Mouse (Mus musculus) embryo, embryonic 10 days (tissue): ENCODE measurements around the gene Dnttip1.
"Not testable (repeated sequence)": the region's sequence is repeated elsewhere in the genome, so short reads cannot be mapped to it uniquely, and the experiment has no call there.

ENCODE experiments used
- DNase-seq: peaks from one replicate; pipeline ENCODE4 v3.0.0-alpha.2; 2015; ENCODE audit warnings: low spot score

The Dnttip1 gene

DNA sequence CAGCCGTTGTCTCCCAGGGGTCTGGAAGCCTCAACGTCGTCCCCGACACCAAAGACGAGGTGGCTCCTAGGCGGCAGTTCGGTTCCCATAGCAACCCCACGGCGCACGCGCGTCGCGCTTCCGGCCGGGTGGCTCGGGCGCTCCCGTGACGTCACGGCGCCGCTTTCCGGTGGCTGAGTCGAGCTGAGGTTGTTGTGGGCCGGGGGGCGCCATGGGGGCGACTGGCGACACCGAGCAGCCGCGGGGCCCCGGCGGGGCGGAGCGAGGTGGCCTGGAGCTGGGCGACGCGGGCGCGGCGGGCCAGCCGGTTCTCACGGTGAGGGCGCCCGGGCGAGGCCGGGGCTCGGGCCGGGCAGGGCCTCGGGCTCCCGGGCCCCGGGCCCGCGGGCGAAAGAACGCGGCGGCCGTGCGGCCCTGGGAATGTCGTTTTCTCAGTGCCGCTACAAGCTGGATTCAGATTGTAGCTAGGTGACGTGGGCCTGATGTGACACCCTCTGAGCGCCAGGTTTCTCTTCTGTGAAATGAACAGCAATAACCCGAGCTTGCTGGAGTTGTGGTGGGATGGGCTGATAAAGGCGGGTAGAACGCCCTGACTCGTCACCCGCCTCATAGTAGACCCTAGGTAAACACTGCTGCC is at the start of gene Dnttip1, which contains the start of gene Wfdc3:
TSS of gene Dnttip1 (plus strand) at position 141 of the 637 bp plus-strand sequence.
TSS of gene Wfdc3 (minus strand) at position 89 of the 637 bp plus-strand sequence.
- DNase-seq, result peak; percentile 96

DNA sequence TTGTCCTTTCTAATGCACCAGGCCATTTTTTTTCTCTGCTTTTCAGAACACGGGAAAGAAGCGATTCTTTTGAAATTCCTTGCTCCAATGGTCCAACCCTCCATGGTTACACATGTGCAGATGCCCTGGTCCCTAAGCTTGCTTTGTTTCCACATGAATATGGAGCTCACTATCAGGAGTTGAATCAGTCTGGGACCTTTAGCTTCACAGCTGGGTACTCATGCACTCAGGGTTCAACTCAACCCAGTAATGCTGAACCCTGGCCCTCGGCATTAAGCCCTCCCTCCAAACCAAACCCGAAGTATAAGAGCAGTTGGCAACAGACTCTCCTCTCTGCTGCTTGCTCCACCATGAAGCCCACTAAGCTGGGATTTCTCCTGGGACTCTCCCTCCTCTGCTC is 47.6 kb upstream of the Dnttip1 start, which contains the start of gene Spint4:
TSS of gene Spint4 (plus strand) at position 301 of the 400 bp plus-strand sequence.
- no peak for DNase-seq

DNA sequence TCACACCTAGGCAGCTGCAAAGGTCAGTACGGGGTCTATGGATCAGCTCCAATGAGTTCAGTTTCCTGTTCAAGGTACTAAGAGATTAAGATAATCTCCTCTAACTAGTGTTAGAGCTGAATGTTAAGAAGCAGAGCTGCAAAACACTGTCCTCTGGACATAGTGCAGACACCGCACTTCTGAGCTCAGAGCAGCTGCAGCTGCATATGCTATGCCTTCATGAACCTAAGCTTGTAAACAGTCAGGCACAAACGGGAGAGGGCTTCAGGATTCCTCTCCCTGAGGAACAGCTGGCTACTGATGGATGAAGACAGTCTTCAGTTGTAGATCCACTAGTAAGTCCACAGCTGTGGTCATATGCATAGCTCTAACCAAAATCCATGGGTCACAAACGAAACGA is 44.8 kb upstream of the Dnttip1 start:
- no peak for DNase-seq

DNA sequence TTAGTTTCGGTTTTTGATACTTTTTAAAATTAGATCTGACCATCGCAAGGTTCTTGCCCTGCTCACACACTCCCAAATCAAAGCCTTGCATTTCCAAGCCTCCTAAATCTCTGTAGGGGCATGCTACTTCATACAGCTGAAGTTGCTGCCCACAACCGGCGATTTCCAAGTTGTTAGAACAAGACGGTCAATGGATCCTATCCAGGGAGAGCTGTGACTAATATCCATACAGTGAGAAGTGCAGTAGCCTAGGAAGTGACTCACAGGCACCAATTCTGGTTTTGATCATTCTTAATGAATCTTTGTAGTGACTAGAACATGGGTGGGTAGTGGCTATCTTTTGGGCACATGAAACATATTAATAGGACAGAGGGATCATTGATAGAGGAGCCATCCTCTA is 44.0 kb upstream of the Dnttip1 start:
- no peak for DNase-seq

DNA sequence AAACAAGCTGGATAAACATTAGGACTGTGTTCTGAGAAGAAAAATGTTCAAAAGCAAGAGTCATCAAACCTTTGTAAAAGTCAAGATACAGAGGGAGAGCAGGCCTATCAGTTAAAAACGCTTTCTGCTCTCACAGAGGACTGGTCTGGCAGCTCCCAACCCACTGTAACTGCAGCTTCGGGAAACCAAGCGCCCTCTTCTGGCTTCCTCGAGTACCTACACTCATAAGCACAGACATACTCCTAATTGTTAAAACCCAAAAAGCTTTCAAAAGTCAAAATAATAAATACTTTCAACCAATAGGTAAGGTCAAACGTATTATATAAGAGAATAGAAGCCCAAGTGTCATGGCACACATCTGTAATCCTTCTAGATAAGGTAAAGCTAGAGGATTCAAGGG is 41.5 kb upstream of the Dnttip1 start:
- DNase-seq, result no peak

DNA sequence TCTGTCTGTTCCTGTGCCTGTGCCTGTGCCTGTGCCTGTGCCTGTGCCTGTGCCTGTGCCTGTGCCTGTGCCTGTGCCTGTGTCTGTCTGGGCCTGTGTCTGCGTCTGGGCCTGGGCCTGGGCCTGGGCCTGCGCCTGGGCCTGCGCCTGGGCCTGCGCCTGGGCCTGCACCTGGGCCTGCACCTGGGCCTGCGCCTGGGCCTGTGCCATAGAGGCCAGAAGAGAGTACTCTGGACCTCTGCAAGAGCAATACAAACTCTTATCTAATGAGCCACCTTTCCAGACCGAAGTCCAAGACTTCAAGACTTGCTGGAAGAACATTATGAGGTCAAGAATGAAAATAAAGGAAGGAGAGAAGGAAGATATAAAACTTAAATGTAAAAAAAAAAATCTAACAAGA is 40.5 kb upstream of the Dnttip1 start:
- no peak for DNase-seq

DNA sequence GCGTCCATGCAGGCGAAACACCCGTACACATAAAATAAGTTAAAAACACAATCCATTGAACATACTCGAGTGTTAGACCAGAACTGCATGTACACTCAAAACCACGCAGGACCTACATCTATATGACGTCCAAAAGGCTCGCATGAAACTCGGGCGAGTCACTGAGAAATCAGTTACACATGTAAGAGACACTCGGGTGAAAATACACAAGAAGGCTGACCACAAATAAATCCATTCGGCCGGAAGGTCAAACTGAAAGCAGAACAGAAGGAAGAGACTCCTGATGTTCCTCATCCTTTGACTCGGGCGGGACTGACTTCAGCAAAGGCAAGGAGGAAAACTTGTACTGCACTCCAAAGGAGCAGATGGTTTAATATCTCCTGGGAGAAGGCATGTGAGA is 39.8 kb upstream of the Dnttip1 start:
- DNase-seq, result no peak

DNA sequence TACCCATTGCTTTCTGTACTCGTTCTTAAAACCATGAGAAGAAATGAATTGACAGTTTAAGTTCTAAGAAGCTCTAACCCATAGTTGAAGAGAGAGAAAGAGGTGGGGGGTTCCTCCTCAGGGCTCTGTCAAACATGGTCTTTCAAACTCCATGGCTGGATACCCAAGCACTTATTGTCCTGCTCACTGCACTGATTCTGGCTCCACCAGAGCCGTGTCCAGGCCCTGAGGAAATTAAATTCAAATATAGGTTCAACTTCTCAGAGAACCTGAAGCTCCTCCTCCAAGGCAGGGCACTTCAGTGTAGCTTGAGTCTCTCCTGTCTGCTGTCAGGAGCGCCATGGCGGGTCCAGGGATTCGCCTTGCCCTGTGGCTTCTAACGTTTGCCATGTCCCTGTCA is 30.8 kb upstream of the Dnttip1 start, which contains the start of gene Spint5:
TSS of gene Spint5 (plus strand) at position 301 of the 400 bp plus-strand sequence.
- DNase-seq, result no peak

DNA sequence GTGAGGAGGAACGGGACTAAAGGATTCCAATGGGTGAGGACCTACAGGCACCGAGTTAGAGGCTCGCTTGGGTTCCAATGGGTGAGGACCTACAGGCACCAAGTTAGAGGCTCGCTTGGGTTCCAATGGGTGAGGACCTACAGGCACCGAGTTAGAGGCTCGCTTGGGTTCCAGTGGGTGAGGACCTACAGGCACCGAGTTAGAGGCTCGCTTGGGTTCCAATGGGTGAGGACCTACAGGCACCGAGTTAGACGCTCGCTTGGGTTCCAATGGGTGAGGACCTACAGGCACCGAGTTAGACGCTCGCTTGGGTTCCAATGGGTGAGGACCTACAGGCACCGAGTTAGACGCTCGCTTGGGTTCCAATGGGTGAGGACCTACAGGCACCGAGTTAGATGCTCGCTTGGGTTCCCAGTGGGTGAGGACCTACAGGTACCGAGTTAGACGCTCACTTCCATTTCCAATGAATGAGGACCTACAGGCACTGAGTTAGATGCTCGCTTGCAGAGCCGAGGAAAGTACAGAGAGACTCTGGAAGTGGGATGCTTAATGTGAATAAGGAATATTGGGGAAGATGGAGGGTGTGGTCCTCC is 29.5 kb upstream of the Dnttip1 start:
- DNase-seq, result not testable (repeated sequence)

DNA sequence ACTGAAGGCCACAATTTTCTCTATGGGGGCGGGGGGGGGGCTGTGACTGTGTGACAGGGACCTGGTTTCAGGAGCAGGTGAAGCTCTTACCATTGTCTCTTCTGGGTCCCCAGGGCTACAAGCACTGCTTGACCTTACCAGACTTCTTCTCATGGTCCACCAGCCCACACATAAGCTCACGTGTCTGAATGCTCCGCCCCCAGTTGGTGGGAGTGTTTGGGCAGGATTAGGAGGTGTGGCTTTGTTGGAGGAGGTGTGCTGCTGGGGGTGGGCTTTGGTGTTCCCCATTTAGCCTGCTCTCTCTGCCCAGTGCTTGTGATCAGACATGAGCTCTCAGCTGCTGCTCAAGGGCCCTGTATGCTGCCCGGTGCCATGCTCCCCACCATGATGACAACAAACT is 22.5 kb upstream of the Dnttip1 start:
- no peak for DNase-seq

DNA sequence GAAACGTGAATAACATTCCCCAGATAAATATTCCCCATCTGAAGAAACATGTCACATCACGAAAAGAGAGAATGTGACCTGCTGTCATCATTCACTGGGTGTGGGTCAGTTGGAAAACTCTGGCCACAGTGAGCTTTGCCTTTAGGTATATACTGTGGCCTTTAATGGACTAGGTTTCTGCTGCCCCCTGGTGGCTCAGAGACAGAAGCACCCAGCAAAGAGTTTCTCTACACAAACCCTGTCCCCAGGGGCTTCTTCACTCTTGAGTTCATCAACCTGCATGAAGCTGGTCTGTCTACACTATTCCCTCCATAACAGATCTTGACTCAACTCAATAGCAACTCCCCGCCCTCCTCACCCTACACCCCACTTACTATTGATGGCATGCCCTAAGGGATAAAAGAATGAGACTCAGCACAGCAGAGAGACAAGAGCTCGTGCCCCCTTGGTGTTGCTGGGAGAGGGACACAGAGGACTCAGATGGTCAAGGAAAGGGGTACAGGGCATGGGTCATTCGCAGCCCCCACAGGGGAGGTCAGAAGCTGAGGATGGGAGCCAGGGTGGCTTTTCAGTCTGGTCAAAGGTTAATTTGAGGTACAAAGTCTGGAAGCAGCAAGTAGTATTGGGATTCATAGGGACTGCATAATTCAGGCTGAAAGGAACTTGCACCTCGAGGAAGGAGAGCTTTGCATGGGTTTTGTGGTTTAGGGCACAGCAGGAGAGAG is 19.7 kb upstream of the Dnttip1 start:
- DNase-seq, result peak; percentile 84

DNA sequence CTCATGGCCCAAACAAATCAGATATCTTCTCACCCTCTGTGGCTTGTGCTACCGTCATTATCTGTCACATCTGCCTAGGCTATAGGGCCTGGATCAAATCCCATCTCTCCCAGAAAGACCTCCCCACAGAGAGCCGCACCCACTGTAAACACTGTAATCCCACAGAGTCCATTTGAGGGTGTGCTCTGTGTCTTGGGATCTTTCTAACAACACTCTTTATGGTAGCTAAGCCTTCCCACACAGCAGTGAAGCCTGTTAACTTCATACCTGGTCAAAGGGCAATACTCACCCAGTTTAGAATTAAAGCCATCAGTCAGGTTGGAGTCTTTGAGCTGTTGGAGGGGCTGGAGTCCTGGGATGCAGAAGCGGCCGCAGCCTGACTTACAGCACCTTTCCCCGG is 14.1 kb upstream of the Dnttip1 start:
- no peak for DNase-seq

DNA sequence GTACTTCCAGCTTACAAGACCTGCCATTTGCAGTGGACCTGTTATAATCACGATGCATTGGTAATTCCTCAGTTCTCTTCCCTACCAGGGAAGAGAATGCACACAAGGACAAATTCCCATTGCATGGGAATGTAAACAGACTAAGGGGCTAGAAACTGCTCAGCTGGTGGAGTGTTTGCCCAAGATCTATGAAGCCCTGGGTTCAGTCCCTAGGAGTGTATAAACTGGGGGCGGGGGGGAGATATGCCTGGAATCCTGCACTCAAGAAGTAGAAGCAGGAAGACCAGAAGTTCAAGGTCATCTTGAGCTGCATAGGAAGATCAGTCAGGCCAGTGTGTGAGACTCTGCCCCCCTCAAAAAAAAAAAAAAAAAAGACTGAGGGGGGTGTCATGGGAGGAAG is 12.5 kb upstream of the Dnttip1 start:
- DNase-seq, result no peak

DNA sequence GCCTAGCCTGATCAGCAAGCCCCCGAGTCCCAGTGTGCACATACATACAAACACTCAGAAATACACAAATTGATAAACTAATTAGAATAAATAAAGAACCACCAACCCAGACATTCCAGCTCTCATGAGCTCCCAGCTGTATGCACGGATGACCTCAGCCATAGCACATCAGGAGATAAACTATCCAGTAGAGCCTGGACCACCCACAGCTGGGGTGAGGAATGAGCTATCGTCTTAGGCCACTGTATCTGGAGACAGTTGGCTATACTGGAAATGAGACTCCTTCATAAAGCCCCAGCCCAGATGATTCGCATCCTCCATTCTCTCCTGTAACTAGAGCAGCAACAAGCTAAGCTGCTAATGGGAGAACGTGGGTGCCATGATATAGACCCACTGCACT is 10.9 kb upstream of the Dnttip1 start:
- DNase-seq, result no peak

DNA sequence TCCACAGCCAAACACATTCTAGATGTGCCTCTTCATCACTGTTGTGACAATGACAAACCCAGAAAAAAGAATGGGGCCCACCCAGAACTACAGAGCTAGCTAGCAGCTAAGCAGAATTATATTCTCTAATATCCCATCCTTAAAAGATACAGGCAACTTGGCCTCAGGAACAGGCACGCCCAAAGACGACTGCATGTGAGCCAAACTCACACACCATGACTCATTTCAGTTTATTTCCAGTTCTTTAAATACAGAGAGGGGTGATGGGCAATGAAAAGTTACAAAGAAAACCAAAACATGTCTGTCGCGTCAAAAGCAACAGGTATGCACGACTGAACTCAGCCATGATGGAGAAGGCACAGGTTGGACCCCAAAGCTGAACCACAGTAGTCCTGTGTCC is 10.3 kb upstream of the Dnttip1 start:
- DNase-seq, result no peak

DNA sequence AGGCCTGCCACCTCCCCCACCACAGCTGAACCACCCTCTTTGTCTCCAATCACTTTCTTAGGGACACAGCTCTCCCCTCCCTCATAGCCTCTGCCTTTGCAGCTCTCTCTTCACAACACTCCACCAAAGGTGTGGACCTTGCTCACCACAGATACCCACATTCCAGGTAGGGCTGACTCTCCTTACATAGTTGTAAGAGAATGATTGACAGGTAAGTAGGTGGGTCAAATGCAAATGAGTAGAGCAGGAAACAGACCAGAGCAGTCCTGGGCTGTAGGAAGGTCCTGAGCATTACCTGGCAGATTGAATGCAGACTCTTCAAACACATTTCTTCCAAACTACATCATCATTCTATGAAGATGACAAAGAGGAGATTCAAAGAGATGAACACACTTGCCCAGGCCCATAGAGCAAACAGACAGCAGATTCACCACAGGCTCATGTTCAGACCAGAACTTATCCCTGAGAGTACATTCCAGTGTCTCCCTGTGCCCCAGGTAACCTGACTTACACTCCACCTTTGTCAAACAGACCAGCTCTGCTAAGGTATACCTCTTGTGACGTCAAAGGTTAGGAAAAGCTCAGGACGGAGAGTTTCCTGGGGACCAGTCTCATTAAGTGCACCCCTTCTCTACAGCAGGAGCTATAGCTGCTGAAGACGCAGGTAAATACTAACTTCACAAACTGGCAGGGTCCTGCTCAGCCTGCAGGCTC is 8.2 kb upstream of the Dnttip1 start:
- no peak for DNase-seq

DNA sequence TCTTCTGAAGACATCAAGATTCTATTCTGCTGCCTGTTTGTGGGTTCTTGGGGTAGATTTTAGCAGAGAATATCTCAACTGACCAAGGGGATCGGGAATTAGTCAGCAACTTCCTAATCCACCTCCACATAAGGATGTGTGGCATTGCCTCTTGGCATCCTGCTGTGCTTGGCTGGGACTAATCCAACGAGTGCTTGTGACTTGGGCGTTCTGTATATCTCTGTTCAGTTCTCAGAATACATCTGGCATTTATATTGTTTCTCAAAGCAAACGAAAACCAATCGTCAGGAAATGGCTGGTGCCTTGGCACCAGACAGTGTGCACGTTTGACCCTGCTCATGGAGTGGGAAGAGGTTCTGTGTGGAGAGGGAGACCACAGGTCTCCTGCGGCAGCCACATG is 5.9 kb upstream of the Dnttip1 start:
- DNase-seq, result no peak

DNA sequence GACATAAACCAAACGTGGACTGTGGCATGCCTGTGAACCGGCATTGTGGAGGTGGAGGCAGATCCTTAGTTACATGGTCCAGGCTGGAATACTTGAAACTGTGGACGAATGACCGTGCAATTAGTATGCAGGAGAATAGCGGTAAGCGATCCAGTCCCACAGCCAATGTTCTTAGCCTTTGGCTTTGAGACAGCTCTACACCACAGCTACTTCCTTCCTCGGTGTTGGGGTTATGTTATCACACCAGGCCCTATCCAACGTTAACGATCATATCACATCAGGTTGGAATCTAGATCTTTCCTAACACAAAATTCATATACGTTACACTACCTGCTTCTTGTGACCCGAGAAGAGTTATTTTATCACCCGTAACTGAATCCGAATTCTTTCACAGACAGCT is 796 bp upstream of the Dnttip1 start:
- no peak for DNase-seq

DNA sequence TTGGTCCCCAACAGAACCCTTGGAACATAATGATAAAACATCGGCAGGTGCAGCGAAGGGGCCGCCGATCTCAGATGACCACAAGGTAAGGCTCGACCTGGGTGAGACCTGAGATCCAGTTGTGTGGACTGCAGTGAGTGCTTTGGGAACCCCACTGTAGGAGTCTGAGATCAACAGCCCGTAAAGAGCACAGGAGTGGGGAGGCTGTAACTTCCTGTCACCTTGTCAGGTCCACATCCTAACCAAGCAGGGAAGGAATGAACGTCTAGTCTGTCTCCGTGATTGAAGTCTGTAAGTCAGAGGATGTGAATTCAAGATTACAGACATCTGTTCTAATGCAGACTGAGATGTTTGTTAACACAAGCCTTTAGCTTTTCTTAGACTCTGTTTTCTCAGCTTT is 910 bp downstream of the Dnttip1 start:
- no peak for DNase-seq

DNA sequence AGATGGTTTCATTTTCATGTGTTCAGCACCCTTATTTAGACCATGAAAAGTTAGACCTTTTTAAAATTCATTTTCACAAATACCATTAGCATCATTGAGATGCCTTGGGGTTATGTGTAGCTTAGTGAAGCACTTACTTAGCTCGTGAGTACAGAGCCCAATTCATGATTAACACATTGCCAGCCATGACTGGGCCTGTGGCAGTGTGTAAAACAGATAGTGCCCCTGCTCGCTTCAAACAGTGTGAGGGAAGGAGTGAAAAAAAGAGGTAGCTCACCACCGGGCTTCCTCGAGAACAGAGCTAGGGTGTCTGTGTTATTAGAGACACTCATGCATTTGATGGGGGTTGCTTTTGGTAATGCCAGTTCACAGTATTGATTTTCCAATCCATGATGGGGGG is 2.4 kb downstream of the Dnttip1 start:
- no peak for DNase-seq

DNA sequence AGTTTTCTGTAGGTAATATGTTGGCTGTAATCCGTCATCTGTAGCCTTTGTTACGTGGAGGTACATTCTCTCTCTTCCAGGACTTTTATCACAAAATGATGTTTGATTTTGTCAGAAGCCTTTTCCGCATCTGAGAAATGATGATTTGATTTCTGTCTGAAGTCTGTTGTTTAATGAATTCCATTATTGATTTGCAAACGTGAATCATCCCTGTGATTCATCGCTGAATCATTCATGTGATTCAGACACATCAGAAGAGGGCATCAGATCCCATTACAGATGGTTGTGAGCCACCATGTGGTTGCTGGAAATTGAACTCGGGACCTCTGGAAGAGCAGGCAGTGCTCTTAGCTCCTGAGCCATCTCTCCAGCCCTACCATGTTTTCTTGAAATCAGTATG is 3.2 kb downstream of the Dnttip1 start:
- DNase-seq, result no peak

DNA sequence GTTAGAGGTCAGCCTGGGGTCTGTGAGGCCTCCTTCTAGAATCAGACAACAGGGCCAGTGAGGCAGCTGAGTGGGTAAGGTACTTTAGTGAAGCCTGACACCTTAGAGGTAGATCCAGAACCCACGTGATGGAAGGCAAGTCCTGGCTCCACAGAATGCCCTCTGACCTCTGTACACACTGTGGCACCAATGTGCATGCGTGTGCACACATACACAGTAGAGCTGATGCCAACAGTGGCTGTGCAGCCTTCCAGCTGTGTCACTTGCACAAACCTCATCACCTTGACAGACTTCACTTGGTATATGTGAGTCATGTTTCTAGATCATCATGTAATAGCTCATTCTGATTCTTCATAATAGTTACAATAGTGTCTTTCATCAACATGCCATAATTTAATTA is 6.7 kb downstream of the Dnttip1 start:
- no peak for DNase-seq

DNA sequence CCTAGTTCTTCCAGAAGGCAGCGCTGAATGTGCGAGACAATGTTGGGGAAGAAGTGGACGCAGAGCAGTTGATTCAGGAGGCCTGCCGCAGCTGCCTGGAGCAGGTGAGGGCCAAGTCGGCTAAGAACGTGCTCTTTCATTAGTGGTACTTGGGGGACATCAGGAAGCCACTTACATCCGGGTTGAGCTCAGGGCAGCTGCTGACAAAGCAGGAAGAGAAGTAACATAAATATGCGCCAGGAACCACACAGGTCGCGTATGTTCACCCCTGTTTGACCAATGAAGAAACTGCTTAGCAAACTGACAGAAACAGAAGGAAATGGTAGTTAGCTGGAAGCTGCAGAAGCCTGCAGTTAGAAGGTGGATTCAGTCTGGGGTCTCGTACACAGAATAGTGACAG is 8.3 kb downstream of the Dnttip1 start:
- no peak for DNase-seq
